Mouse (Mus musculus) mouse trophoblast stem cell (cell line): ENCODE results near the gene Ufsp1.
"Not testable (repeated sequence)": the region's sequence is repeated elsewhere in the genome, so short reads cannot be mapped to it uniquely, and the experiment has no call there.

Experiments used
- in situ Hi-C, 2 experiments: fragments of 300-500 bp; cut with MseI, MboI; formaldehyde crosslinking; loops; 2 replicates in 1 of 2; 3 replicates in 1 of 2; pipeline ENCODE4 v1.15.1; 2025

Ufsp1 gene

DNA sequence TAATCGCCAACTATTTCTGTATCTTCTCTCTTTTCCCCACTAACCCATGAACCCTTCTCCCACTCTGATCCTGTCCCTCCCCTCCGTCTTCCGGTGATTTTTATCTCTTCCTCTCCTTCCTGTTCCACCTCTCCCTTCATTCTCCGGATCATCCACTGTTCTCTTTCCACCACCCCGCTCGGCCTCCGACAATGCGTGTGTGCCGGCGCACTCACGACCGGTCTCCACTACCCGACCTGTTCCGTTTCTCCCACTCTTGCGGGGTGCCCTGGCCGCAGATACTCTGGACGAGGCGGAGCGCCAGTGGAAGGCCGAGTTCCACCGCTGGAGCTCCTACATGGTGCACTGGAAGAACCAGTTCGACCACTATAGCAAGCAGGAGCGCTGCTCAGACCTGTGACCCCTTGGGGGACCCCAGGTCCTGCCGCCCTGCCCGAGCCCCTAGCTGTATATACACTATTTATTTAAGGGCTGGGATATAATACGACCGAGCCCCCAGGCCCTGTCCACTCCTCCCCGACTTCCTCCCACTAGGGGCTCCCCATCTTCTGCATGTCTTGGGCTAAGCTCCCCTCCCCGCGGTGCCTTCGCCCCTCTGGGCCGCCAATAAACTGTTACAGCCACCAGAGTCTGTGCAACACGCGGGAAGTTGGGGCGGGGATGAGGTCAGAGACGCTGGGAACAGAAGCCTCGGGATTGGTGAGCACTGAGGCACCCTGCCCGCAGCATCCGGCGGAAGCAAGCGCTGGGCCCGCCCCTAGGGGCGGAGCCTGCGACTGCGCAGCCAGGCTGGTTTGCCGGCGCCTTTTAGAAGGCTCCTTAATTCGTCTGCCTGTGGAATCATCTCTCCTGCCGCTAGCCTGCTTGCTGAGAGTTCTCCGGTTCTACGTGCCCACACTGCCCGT, at the start of gene Ufsp1:
Gene Ufsp1 (plus strand): TSS at position 791 of the 905 bp plus-strand sequence.
- in situ Hi-C loops: no loop called here

DNA sequence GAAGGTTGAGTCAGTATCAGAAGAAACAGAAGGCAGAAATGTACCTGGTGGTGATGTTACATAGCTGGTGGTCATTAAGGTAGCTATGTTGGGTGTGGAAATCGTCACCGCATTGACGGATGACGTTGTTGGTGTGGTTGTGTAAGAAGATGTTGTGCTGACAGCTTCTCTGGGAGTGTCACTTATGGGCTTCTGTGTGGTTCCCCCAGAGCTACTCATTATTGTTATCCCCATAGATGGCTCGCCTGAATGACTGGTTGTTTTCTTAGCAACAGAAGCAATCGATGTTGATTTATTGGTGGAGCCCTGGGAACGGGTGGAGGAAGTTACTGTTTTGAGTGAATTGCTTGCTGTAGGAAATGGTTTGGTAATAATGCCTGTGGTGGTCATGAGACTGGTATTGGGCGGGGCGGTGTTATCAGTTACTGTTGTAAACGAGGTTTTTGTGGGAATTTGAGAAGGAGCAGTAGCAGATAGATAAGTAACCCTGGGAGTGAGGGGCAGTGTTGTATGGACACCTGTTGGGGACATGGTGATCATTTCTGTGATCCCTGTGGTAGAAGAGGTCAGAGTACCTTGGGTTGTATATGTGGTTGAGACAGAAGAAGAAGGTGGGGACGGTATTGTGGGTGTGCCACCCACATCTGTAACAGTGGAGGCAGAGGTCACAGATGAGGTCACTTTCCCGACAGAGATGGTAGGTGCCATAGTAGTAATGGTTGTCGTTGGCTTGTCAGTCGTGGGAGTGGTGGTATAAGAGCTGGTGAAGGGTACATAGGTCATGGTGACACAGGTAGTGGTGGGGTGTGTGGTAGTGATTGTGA, 30.3 kb upstream of the Ufsp1 start:
- in situ Hi-C loops: no loop called here

DNA sequence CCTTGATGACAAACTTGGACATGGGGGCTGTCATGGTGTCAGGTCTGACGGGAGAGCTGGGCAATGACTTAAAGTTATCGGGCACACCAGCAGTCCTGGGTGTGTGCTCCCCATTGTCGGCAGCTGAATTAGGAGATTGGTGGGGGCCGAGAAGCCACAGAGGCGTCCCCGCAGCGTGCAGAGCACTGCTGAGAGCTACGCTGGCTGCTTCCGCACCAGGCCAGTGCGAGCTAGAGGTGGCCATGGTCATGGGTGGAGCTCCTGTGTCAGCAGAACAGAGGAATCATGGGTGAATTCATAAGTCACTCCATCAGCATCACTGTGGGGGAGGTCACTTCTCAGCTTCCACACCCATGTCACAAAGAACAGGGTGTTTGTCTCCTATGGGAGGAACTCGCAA, 29.6 kb upstream of the Ufsp1 start:
- in situ Hi-C loops: no loop called here

DNA sequence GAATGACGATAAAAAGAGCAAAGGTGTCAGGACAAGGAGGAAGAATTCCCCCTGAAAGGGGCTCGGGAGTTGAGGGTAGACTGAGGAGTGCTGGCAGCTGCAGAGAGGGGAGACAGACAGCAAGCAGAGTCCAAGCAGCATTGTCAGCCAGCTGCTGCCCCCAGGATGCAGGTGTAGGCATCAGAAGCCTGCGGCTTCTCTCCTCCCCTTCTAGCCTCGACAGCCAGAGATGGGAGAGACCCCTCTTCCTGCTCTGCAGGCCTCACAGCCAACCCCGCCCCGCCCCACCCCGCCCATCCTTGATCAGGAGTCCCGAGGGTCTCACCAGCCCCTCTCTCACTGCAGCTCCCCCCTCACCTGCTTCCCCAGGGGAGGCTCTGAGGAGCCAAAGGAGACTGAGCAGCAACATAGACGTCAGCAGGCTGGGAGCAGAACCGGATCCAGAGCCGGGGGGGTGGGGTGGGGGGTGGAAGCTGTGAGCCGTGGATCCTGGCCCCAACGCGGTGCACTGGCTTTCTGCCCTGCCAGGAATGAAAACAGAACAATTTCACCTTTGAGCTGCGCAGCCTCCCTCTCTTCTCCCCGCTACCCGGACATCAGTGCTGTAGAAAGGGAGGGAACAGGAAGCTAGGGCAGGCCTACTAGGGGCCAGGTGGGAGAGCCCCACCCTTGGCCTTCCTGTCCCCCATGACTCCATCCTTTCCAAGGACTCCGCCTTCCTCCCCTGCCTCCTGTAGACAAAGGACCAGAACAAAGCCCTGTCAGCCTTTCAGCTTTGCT, 26.1 kb upstream of the Ufsp1 start:
- in situ Hi-C loops: no loop called here

DNA sequence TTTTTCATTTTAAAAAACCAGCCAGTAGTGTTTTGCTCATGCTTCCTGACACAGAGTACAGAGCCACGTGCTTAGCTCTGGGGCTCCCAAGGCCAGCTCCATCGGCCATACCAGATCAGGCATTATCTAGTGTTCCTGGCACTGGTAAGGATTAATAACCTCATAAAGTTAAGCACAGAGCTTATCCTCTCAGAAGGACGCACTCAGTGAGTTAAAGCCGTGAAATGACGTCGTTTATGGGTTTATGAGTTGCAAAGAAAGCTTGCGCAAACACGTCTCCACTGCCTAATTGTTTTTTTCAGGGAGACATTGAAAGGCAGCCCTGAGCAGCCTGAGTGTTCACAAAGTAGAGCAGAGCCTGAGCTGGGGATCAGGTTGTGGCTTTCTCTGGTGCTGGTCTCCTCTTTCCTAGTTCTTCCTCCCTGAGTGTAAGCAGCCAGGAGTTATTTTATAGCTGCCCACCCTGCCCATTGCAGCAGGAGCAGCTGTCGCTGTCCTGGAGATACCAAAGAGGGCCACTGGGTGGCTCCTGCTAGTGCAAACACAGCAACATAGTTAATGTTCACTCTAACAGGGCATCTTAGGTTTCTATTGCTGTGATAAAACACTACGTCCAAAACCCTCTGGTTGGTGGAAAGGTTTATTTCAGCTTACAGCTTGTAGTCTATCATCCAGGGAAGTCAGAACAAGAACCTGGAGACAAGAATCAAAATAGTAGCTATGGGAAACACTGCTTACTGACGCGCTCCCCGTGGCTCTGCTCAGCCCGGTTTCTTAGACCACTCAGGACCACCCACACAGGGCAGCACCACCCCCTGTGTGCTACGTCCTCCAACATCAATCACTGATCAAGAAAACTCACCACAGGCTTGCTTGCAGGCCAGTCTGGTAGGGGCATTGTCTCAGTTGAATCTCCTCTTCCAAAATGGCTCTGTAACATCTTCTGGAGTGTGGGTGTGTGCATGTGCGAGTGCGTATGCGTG, 16.8 kb upstream of the Ufsp1 start:
- in situ Hi-C loops: no loop called here

DNA sequence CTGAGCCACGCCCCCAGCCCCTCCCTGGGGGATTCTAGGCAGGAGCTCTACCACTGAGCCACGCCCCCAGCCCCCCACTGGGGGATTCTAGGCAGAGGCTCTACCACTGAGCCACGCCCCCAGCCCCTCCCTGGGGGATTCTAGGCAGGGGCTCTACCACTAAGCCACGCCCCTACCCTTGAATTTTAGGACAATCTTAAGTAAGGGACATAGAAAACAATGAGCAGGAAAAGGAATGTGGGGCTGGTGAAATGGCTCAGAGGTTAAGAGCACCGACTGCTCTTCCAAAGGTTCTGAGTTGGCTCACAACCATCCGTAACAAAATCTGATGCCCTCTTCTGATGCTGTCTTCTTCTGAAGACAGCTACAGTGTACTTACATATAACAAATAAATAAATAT, 10.0 kb upstream of the Ufsp1 start:
- in situ Hi-C loops: not testable (repeated sequence)

DNA sequence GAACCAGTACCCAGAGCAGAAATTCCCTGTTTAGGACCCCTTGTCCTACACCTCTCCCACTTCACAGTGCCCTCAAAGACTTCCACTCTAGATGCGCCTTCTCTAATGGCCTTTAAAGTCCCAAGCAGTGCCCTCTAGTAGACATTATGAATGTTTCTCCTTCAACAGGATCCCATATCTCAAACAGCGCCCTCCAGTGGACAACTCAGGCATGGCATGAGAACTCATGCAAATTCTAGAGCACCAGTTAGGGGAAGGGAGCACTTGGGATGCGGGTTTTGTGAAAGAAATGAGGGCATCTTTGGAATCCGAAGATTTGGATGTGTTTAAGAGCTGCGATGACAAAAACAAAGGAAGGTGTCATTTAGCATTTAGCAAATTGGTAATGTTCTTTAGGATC, 9.4 kb upstream of the Ufsp1 start:
- in situ Hi-C loops: no loop called here

DNA sequence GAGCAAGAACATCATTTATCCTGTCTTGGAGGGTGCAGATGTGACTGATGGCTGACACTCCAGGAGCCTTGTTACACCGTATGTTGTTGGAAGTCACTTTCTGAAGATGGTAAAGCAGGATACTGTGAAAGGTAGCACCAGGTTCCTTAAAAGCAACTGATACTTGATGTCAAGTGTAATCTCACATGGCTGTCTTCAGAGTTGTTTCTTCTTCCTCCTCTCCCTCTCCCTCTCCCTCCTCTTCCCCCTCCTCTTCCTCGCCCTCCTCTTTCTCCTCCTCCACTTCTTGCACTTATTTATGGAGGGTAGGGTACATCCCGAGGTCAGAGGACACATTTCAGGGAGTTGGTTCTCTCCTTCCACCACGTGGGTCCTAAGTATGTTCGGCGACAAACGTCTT, 8.4 kb upstream of the Ufsp1 start:
- in situ Hi-C loops: no loop called here

DNA sequence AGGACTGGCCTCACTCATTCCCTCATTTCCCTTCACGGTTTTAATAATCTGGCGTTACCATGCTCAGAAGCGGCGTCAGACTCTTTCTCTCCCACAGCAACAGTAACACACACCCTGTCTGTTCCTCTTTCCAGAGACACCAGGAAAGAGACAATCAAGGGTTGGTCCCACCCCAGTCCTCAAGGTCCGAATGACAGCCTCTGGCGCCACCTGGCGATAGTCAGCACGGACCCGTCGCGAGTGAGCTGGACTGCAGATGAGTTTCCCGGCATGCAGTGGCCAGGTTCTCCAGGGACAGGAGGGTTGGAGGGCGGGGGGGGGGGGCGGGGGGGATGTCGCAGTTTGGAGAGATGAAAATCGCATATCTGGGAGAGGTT, 7.8 kb upstream of the Ufsp1 start:
- in situ Hi-C loops: no loop called here

DNA sequence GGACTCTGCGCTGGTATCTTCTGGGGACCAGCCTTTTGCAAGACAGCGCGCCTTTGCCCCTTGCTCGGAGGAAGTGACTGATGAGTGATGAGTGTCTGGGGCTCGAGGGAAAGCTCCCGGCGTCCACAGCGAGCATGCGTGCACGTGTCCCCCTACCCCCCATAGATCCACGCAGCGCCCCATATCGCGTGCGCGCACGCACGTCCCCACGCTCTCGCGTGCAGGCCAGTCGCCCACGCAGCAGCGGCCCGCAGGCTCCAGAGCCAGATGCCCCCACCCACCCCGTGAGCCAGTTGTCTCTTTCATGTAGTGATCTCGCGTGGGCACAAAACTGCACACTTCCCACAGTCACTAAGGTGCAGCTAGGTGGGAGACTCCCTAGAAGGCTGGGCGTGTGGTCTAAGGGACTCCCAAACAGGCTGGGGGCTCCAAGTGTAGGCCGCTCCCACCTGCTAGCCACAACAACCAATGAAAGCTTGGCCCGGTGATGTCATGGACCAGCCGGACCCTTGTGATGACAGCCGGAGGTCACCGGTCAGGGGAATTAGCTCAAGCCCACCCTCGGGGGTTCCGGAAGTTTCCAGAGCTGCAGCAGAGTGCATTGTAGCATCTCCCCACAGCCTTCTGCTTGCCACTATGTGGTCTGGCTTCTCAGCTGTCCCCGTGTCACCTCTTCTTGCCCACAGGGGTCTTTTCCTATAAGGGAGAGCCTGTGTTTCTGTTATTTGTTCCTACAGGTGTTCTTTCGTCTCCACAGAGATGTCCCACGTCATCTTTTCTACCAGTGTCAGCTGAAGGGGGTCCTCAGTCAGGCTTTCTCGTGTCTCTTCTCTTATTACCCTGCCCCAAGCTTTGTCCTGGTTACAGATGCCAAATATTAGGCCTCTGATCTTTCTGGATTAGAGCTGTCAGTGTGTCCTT, 7.1 kb upstream of the Ufsp1 start, which contains the start of gene Ache:
Gene Ache (plus strand): TSS at position 488 of the 921 bp plus-strand sequence.
- in situ Hi-C loops: no loop called here

DNA sequence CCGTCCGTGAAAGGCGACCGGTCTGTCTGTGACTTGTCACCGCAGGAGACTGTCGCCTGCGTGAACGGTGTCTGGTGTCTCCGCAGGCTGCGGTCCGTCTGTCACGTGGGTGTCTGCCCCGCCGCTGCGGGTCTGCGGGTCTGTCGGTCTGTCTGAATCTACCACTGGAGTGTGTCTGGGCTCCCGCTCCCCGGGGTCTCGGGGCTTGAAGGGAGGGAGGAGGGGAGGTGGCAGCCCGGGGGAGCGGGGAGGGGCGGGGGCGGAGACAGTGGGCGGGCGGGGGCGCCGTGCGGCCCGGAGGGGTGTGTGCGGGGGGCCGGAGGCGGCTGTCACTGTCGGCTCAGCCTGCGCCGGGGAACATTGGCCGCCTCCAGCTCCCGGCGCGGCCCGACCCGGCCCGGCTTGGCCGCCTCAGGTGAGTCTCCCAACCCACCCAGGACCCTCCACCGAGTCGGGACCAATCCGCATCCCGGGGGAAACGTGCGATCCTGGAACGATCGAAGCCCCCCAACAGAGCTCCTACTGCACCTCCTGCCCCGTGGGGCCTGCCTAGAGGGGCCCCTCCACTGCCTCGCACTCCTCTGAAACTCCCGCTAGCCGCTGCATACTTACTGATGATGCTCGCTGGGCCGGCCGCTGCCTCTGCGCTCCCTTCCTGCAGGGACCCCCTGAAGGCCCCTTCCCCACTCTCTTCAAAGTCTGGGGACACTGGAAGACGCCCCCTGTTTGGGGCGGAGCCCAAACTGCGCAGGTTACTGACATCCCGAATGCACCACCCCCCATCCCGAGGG, 6.3 kb upstream of the Ufsp1 start:
- in situ Hi-C loops: no loop called here

DNA sequence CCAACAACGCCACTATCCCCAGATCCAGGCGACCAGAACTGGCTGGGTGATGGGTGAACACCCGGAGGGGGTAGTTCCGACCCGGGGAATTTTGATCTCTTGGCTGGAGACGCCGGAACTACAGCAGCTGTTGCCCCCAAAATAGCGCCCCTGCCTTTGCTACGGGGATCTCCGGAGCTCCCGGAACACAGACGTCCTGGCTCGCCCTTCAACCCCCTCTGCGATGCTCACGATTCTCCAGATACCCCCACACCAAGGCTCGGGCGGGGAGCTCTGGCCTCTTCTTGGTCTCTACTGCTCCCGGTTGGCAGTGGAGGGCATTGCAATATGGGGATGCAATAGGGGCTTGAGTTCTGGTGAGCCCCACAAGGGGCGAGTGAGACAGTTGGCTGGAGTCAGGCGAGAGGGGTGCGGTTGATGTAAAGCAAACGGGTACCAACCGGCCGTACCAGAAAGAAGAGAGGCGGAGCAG, 5.4 kb upstream of the Ufsp1 start:
- in situ Hi-C loops: no loop called here

DNA sequence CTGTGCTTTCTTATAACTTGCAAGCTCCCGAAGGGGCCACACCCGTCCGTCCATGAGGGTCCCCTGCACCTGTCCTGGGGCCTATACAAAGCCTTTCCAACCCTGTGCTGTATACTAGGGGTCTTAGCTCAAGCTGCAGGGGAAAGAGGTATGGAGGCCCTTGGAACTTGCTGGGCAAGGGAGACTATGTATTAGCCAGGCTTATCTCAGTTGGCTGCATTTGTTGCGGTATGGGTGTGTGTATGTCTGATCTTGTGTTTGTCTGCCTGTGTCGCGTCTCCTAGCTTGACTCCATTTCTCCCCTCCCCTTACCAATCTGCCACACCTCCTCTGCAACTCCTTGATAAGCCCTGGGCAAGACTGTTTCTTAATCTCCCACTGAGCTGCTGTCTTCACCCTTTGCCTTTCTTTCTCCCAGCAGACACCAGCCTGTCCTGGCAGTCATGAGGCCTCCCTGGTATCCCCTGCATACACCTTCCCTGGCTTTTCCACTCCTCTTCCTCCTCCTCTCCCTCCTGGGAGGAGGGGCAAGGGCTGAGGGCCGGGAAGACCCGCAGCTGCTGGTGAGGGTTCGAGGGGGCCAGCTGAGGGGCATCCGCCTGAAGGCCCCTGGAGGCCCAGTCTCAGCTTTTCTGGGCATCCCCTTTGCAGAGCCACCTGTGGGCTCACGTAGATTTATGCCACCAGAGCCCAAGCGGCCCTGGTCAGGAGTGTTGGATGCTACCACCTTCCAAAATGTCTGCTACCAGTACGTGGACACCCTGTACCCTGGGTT, 4.7 kb upstream of the Ufsp1 start:
- in situ Hi-C loops: no loop called here

DNA sequence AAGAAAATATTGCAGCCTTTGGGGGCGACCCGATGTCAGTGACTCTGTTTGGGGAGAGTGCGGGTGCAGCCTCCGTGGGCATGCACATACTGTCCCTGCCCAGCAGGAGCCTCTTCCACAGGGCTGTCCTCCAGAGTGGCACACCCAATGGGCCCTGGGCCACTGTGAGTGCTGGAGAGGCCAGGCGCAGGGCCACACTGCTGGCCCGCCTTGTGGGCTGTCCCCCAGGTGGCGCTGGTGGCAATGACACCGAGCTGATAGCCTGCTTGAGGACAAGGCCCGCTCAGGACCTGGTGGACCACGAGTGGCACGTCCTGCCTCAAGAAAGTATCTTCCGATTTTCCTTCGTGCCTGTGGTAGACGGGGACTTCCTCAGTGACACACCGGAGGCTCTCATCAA, 3.8 kb upstream of the Ufsp1 start:
- in situ Hi-C loops: no loop called here

DNA sequence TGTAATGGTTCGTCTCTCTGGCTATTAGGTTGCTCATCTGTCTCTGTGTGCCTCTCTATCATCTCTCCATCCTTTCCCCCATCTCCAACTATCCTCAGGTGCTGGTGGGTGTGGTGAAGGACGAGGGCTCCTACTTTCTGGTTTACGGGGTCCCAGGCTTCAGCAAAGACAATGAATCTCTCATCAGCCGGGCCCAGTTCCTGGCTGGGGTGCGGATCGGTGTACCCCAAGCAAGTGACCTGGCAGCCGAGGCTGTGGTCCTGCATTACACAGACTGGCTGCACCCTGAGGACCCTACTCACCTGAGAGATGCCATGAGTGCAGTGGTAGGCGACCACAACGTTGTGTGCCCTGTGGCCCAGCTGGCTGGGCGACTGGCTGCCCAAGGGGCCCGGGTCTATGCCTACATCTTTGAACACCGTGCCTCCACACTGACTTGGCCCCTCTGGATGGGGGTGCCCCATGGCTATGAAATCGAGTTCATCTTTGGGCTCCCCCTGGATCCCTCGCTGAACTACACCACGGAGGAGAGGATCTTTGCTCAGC, 3.0 kb upstream of the Ufsp1 start:
- in situ Hi-C loops: no loop called here

DNA sequence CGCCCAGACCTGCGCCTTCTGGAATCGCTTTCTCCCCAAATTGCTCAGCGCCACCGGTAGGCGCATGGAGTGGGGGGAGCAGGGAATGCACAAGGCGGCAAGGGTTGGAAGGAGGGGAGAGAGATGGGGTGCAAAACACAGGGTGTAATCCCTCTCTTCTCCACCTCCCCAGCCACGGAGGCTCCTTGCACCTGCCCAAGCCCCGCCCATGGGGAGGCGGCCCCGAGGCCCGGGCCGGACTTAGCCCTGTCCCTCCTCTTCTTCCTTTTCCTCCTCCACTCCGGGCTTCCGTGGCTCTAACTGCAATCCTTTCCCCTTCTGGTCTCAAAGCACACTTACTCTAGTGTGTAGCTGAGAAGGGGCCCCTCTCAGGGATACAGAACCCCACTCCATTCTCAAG, 1.1 kb upstream of the Ufsp1 start:
- in situ Hi-C loops: no loop called here

DNA sequence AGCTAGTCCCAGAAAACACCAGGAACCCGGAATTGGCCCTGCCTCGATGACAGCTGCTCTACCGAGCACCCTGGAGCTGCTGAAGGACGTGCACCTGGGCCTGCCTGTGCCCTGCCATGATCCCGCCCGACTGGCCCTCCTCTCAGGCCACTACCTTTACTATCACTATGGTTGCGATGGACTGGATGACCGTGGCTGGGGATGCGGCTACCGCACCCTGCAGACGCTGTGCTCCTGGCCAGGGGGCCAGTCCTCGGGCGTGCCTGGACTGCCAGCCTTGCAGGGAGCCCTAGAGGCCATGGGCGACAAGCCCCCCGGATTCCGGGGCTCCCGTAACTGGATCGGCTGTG, 290 bp downstream of the Ufsp1 start:
- in situ Hi-C loops: no loop called here

DNA sequence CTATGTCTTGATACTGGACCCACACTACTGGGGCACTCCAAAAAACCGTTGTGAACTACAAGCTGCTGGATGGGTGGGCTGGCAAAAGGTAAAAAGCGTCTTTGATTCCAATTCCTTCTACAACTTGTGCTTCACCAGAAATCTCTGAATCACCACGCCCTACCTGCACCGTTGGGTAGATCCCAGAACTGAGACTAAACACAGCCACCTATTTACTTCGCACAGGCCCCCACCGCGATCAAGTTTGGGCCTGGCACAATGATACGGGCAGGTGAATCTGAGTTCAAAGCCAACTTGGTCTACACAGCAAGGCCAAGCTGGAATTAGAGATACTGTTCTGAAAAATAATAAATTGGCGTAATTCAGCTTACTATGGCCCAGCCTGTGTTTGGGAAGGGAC, 867 bp downstream of the Ufsp1 start:
- in situ Hi-C loops: no loop called here
